Mouse (Mus musculus) c-Kit-negative CD71-positive TER-119-positive erythroid progenitor cells, embryonic 14.5 days (primary cell): ENCODE measurements around the gene Rnf148.

ENCODE experiments used
- DNase-seq: peaks from one replicate; pipeline ENCODE4 v3.0.0-alpha.2; 2013; ENCODE audit warnings: low read depth, low spot score

Rnf148 gene

DNA sequence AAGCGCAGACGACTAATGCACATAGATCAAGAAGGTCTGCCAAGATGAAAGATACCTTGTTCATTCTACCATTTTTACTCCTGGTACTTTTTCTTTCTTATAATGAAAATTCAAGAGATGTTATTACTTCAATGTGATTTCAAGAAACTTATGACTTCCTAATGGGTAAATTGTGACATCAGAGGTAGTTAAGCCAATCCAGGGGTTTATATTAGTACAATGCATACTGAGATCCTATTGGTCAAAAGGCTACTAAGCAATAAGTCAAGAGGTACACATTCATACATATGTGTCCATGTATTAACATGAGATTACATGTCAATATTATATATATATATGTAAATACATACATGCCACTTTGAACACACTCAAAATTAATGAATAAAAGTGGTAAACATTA is at the start of gene Rnf148:
Gene Rnf148, minus strand, starts transcription at position 101 of the 400 bp plus-strand sequence.
- DNase-seq: no peak

DNA sequence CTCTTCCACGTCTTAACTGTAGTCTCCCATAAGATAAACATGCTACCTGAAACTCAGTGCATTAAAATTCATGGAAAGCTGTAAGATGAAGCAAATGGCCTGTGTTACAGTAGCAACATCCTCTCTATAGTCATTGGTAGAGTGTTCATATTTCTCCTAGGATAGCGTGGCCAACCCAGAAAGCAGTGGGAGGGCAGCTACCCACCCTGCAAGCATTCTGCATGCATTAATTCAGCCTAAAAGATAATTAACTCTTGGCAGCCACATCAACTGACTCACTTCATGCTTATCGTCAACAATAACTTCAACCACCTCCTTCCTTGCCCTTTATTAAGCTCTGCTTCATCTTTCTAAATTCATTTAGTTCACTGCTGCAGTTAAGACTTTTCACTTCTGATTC is 45.9 kb upstream of the Rnf148 start:
- DNase-seq: no peak

DNA sequence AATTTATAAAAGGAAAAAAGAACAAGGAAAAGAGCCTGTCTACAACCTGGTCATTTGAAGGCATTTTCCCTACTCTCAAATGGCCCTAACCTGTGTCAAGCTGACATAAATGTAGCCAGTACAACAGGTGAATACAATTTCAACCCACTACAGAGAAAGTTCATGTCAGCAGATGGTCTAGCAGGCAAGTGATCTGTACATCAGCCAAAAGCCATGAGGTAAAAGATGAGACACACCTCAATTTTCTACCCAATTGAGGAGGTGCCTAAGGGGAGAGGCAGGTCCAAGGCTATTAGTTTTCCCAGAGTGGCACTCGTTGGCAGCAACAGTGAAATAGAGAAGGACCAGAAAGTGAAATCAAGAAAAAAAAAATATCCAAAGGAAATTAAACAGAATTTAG is 23.2 kb upstream of the Rnf148 start:
- no peak for DNase-seq

DNA sequence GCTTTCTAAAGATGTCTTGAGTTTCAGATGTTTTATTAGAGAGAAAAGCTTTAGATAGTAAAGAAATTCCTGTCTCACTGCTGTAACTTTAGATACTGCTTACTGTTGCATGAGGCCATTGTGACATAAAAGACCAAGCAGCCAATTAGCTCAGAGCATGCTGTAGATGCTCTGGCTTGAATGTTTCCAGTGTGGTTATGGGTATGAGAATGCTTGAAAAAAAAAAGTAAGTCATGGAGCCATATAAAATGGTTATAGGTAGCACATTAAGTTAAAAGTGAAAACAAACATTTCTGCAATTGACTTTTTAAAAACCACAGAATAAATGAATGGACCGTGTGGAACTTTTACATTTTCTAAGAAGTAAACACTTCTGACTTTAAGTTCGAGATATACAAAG is 4.7 kb downstream of the Rnf148 start, which contains the start of gene Rnf133:
Gene Rnf133, minus strand, starts transcription at position 101 of the 400 bp plus-strand sequence.
- DNase-seq: no peak

DNA sequence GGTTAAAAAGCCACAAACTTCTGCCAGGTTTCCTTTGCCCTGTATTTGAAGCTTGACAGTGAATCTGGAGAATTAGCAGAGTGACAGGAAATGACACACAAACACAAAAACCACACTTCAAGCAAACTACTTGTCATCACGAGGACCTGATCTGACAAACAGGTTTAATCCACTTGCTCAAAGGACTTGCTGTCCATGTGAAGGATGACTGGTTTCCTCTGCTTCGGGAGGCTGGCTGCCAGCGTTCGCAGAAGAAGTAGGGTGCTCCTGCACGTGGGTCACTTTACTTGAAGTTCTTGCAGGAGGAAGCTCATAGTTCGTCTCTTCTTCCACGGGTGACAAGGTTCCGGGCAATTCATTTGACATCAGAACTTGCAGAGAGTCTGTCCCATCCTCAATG is 6.2 kb downstream of the Rnf148 start:
- DNase-seq: no peak

DNA sequence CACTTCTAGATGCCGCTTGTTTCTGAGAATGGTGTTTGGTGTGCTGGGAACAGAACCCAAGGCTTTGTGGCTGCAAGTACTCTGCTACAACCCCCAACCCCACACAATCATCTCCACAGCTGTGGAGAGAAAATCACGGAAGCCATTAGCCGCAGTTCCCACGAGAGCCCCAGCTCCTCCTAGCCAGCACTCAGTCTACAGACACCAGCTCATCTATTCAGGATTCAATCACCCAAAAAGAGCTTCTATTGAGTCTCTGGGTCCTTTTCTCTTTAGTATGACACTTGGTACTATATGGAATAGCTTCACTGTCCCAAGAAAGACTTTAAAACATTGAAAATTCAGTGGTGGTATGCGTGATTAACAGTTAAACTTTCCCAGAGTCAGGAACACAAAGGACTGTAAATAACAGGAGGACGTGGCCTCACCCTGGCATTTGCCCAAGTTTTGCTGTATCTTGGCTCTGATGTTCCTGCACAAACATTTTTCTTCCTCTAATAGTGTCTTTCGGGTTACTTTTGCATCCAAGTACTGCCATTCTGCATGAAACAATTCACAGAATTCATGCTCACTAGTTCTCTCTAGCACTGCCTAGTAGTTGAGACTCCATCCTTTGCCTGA is 7.2 kb downstream of the Rnf148 start:
- no peak for DNase-seq

DNA sequence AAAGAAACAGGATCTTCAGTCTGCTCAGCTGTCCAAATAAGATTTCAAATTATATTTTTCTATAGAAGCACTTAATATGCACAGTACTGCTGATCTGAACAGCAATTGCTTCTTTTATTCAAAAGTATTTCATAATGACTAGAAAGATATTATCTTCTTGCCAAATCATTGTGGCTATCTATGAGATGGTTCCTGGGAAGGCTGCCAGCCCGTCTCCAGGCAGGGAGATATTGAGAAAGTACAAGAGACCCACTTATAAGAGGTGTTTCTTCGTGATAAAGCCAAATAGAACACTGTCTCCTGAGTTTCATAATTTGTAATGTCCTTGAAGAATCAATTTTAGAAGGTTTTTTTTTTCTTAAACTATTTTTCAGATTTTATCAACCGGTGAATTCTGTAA is 17.9 kb downstream of the Rnf148 start:
- DNase-seq: no peak

DNA sequence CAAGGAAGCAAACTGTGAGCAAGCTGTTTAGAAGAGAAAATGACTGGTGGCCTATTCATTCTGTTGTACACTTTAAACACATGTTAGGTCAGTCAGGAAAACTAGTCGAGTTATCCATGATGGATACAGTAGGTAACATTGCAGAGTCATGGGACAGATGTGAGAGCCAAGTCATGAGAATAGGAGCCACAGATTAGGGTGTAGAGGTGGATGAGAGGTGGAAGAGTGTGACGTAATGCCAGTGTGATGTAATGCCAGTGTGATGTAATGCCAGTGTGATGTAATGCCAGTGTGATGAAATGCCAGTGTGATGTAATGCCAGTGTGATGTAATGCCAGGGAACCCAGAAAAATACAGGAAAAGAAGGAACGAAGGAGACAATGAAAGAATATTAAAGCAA is 19.7 kb downstream of the Rnf148 start:
- DNase-seq: no peak

DNA sequence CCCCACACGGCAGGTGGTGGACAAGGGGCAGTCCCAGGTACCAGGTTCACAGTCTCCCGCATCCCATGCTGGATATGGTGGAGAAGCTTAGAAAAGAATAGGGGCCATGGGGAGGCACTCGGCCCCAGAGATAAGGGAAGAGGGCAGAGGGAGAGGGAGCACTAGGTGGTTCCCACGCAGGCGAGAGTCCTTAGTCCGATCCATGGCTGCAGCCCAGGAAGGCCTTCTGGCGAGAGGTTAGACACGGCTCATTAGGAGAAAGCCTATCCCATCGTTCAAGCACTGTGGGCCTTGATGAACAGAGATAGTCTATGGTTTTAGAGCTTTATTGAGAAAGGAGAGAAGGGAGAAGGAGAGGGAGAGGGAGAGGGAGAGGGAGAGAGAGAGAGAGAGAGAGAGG is 20.9 kb downstream of the Rnf148 start:
- DNase-seq: no peak

DNA sequence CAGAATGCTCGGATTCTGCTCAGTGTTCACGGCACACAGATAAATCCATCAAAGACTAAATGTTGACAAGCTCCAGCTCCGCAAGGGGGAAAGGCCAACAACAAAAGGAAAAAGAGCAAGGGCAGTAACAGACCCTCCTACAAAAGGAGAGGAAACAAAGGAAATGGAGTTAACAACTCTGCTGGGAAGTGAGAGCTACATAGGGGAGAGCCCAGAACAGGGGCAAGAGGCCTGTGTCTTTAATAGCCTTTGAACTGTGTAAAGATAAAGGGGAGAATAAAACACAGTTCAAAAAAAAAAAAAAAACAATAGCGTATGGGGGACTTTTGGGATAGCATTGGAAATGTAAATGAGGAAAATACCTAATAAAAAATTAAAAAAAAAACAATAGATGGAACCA is 24.5 kb downstream of the Rnf148 start:
- DNase-seq: no peak
